Mouse (Mus musculus): ENCODE results near the gene Eln. TPM values are rescaled to one million over a fixed set of nuclear protein-coding genes. Genes with fewer than 3 reads are reported as not detected.

The Eln gene
- polyA plus RNA-seq, 1 experiment from 2014 or later: 12.1 TPM

DNA sequence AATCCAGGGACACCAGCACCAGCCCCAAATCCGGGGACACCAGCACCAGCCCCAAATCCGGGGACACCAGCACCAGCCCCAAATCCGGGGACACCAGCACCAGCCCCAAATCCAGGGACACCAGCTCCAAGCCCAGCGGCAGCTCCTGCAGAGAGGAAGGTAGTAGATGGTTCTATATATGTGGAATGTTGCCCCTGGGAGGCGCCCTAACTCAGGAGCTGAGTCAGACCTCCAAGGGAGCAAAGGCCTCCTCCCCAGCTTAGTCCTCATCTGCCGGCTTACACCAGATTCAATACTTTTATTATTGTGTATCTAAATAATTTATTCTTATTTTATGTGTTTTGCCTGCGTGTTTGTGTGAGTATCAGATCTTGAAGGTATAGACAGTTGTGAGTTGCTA, 36.0 kb downstream of the Eln start:
- Histone ChIP-seq H3K27me3 (ENCODE audit: control insufficient read depth, insufficient read depth, low read depth, low read length) (no peaks in the 10 kb centered on the region; the same call in 1 of the 2 replicates), H3K27ac (ENCODE audit: low read length) (no peak overlapping the region), H3K4me3 (ENCODE audit: low read depth, low read length) (no peak overlapping the region), H3K4me2 (ENCODE audit: low read length) (no peak overlapping the region), H3K4me1 (ENCODE audit: control insufficient read depth, insufficient read depth, low read length) (no peaks in the 10 kb centered on the region), H3K9me3 (replicated peaks; ENCODE audit: control insufficient read depth, low read length, poor library complexity, severe bottlenecking) (no peaks in the 10 kb centered on the region), H3K36me3 (ENCODE audit: control insufficient read depth, insufficient read depth, low read length) (no peaks in the 10 kb centered on the region), H3K9ac (ENCODE audit: low read depth, low read length) (no peak overlapping the region)
- WGBS: 71% methylated on average over 7 of the region's 7 CpGs
- no peak for ATAC-seq

DNA sequence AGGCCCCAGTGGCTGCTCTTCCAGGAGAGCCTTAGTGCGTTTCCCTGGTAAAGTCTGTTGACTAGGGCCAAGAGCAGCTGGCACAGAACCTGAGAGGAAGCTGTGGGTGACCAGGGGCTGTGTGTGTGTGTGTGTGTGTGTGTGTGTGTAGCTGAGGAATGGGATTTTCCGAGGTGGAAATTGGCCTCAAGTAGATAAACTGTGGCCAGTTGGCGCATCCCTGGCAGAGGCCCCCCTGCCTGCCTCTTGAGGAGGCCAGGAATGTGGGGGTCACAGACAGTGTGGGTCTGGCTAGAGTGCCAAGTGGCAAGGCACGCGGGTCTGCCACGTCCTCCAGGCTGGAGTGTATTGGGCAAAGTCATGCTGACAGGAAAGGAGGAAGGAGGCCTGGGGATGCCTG, 37.8 kb downstream of the Eln start:
- H3K9ac ChIP-seq (ENCODE audit: low read depth, low read length): no peak overlapping the region
- 65% methylated on average over 6 of the region's 6 CpGs for WGBS
- no peak for ATAC-seq
- H3K9me3 ChIP-seq (replicated peaks; ENCODE audit: control insufficient read depth, low read length, poor library complexity, severe bottlenecking): no peaks in the 10 kb centered on the region
- H3K27me3 ChIP-seq (ENCODE audit: control insufficient read depth, insufficient read depth, low read depth, low read length): no peaks in the 10 kb centered on the region; the same call in 1 of the 2 replicates
- H3K4me2 ChIP-seq (ENCODE audit: low read length): no peak overlapping the region
- H3K4me1 ChIP-seq (ENCODE audit: control insufficient read depth, insufficient read depth, low read length): no peaks in the 10 kb centered on the region
- no peak overlapping the region for H3K27ac ChIP-seq (ENCODE audit: low read length)
- no peaks in the 10 kb centered on the region for H3K36me3 ChIP-seq (ENCODE audit: control insufficient read depth, insufficient read depth, low read length)
- no peak overlapping the region for H3K4me3 ChIP-seq (ENCODE audit: low read depth, low read length)

- ATAC-seq: peak; percentile 36; the same call in 1 of the 2 replicates
- no peak overlapping the region for H3K9ac ChIP-seq (ENCODE audit: low read depth, low read length)
Observed at GRCm38 (mm10) chr5:134704157-134704556, 43.0 kb downstream of the Eln start.

DNA sequence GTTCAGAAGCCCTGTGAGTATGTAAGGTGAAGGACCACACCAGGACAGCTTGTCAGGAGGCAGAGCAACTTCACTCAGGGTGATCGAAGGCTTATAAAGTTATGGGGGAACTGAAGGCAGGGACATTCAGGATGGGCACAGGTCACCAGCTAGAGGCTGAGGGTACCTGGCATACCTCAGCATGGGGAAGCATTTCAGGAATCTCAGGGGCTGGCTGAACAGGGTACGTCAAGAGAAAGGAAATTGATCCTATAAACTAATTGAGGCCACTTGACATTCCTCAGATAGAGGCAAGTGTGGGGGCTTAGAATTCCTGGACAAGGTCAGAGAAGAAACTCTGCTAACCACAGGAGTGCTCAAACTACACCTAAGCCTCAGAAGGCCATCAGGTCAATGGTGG, 51.6 kb downstream of the Eln start:
- Histone ChIP-seq H3K27me3 (ENCODE audit: control insufficient read depth, insufficient read depth, low read depth, low read length) (no peaks in the 10 kb centered on the region), H3K36me3 (ENCODE audit: control insufficient read depth, insufficient read depth, low read length) (no peaks in the 10 kb centered on the region), H3K4me3 (ENCODE audit: low read depth, low read length) (no peak overlapping the region), H3K27ac (ENCODE audit: low read length) (no peak overlapping the region), H3K9me3 (replicated peaks; ENCODE audit: control insufficient read depth, low read length, poor library complexity, severe bottlenecking) (no peaks in the 10 kb centered on the region), H3K4me1 (ENCODE audit: control insufficient read depth, insufficient read depth, low read length) (no peaks in the 10 kb centered on the region), H3K9ac (ENCODE audit: low read depth, low read length) (no peak overlapping the region), H3K4me2 (ENCODE audit: low read length) (no peak overlapping the region)
- no peak for ATAC-seq
- 93% methylated on average over 2 of the region's 2 CpGs for whole genome bisulfite sequencing

More at GRCm38 (mm10) chr5:134704157-134704556, 43.0 kb downstream of the Eln start:
- no peaks in the 10 kb centered on the region for H3K36me3 ChIP-seq (ENCODE audit: control insufficient read depth, insufficient read depth, low read length)
- H3K4me2 ChIP-seq (ENCODE audit: low read length): no peak overlapping the region
- no peak overlapping the region for H3K4me3 ChIP-seq (ENCODE audit: low read depth, low read length)
- H3K27ac ChIP-seq (ENCODE audit: low read length): no peak overlapping the region
- H3K27me3 ChIP-seq (ENCODE audit: control insufficient read depth, insufficient read depth, low read depth, low read length): no peaks in the 10 kb centered on the region; the same call in 1 of the 2 replicates
- no peaks in the 10 kb centered on the region for H3K4me1 ChIP-seq (ENCODE audit: control insufficient read depth, insufficient read depth, low read length)
- no peaks in the 10 kb centered on the region for H3K9me3 ChIP-seq (replicated peaks; ENCODE audit: control insufficient read depth, low read length, poor library complexity, severe bottlenecking)

- WGBS: 10% methylated on average over 2 of the region's 2 CpGs
- Histone ChIP-seq H3K4me3 (ENCODE audit: low read depth, low read length) (no peak overlapping the region), H3K27ac (ENCODE audit: low read length) (no peak overlapping the region), H3K4me1 (ENCODE audit: control insufficient read depth, insufficient read depth, low read length) (no peaks in the 10 kb centered on the region), H3K9me3 (replicated peaks; ENCODE audit: control insufficient read depth, low read length, poor library complexity, severe bottlenecking) (no peaks in the 10 kb centered on the region), H3K9ac (ENCODE audit: low read depth, low read length) (no peak overlapping the region), H3K4me2 (ENCODE audit: low read length) (no peak overlapping the region), H3K27me3 (ENCODE audit: control insufficient read depth, insufficient read depth, low read depth, low read length) (no peaks in the 10 kb centered on the region), H3K36me3 (ENCODE audit: control insufficient read depth, insufficient read depth, low read length) (no peaks in the 10 kb centered on the region)
- ATAC-seq: no peak
Observed at GRCm38 (mm10) chr5:134695082-134695481, 52.0 kb downstream of the Eln start.

DNA sequence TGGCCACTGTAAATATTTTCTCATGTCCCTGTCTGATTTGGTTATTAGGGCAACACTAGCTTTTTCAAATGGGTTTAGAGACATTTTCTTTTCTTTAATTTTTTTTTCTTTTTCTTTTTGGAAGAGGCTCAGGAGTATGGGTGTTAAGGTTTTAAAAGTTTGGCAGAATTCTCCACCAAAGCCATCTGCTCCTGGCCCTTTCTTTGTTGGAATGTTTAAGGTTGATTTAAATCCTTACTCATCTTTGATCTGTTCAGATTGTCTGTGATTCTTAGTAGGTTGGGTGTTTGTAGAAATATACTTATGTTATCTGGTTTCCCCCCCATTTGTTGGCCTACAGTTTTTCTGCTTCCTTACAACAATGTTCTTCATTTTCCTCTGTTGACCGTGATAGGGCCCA, 54.4 kb downstream of the Eln start:
- 100% methylated on average over 1 of the region's 1 CpGs for WGBS
- H3K36me3 ChIP-seq (ENCODE audit: control insufficient read depth, insufficient read depth, low read length): no peaks in the 10 kb centered on the region
- peaks cover 3% of the 10 kb centered on the region; the same call in 1 of the 2 replicates for H3K4me1 ChIP-seq (ENCODE audit: control insufficient read depth, insufficient read depth, low read length)
- no peak for ATAC-seq
- no peaks in the 10 kb centered on the region for H3K27me3 ChIP-seq (ENCODE audit: control insufficient read depth, insufficient read depth, low read depth, low read length)
- no peak overlapping the region for H3K4me3 ChIP-seq (ENCODE audit: low read depth, low read length)
- H3K4me2 ChIP-seq (ENCODE audit: low read length): no peak overlapping the region
- no peak overlapping the region for H3K27ac ChIP-seq (ENCODE audit: low read length)
- H3K9me3 ChIP-seq (replicated peaks; ENCODE audit: control insufficient read depth, low read length, poor library complexity, severe bottlenecking): no peaks in the 10 kb centered on the region
- H3K9ac ChIP-seq (ENCODE audit: low read depth, low read length): no peak overlapping the region

GRCm38 (mm10) chr5:134688718-134689284, 58.3 kb downstream of the Eln start:
- H3K4me2 ChIP-seq (ENCODE audit: low read length): peak overlapping the region; percentile 61
- 0% methylated on average over 38 of the region's 38 CpGs for WGBS
- ATAC-seq: peak; percentile 97

DNA sequence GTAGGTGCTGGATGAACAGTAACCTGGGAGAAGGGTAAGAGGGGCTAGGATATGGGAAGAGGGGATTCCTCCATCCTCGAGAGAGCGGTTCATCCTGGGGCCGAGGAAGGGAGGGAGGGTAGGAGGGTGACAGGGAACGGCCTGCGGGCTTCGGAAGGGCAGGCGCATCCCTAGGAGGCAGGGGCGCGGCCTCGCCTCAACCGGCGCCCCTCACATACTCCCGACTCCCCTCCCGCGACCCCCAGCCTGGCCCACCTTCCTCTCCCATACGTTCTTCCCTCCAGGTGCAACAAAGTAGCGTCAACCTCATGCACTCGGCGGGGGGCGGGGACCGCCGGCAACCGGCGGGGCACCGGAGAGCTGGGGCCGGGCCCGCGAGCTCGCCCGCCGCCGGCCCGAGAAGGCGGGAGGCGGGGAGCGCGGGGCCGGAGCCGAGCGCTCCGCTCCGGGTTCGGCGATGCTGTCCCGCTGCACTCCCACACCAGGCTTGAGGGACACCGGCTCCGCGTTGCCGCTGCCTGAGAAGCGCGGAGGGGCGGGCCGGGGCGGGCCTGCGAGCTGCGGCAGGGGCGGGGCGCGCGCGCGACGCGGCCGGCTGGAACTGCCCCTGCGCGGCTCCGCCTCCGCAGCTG, 58.9 kb downstream of the Eln start, which contains the start of gene Limk1:
Gene Limk1 (minus strand): TSS at position 513 of the 632 bp plus-strand sequence.
- Histone ChIP-seq H3K9ac (ENCODE audit: low read depth, low read length) (peak within 1 kb of the TSS; percentile 93), H3K4me3 (ENCODE audit: low read depth, low read length) (peak within 1 kb of the TSS; percentile 92), H3K27ac (ENCODE audit: low read length) (peak within 1 kb of the TSS; percentile 85), H3K4me2 (ENCODE audit: low read length) (peak within 1 kb of the TSS; percentile 87), H3K4me1 (ENCODE audit: control insufficient read depth, insufficient read depth, low read length) (peaks cover 15% of the 10 kb centered on the region), H3K9me3 (replicated peaks; ENCODE audit: control insufficient read depth, low read length, poor library complexity, severe bottlenecking) (no peaks in the 10 kb centered on the region), H3K27me3 (ENCODE audit: control insufficient read depth, insufficient read depth, low read depth, low read length) (no peaks in the 10 kb centered on the region), H3K36me3 (ENCODE audit: control insufficient read depth, insufficient read depth, low read length) (peaks cover 14% of the 10 kb centered on the region)
- ATAC-seq: peak; percentile 40
- WGBS: 2% methylated on average over 30 of the region's 69 CpGs

More at GRCm38 (mm10) chr5:134688718-134689284, 58.3 kb downstream of the Eln start:
- Histone ChIP-seq H3K9ac (ENCODE audit: low read depth, low read length) (peak overlapping the region; percentile 93), H3K36me3 (ENCODE audit: control insufficient read depth, insufficient read depth, low read length) (peaks cover 11% of the 10 kb centered on the region), H3K27me3 (ENCODE audit: control insufficient read depth, insufficient read depth, low read depth, low read length) (no peaks in the 10 kb centered on the region), H3K4me1 (ENCODE audit: control insufficient read depth, insufficient read depth, low read length) (peaks cover 15% of the 10 kb centered on the region), H3K4me3 (ENCODE audit: low read depth, low read length) (peak overlapping the region; percentile 92), H3K9me3 (replicated peaks; ENCODE audit: control insufficient read depth, low read length, poor library complexity, severe bottlenecking) (no peaks in the 10 kb centered on the region), H3K27ac (ENCODE audit: low read length) (peak overlapping the region; percentile 85)

GRCm38 (mm10) chr5:134687187-134687586, 59.9 kb downstream of the Eln start:
- peaks cover 14% of the 10 kb centered on the region for H3K36me3 ChIP-seq (ENCODE audit: control insufficient read depth, insufficient read depth, low read length)
- H3K4me3 ChIP-seq (ENCODE audit: low read depth, low read length): peak overlapping the region; percentile 92
- 81% methylated on average over 1 of the region's 1 CpGs for WGBS
- H3K27me3 ChIP-seq (ENCODE audit: control insufficient read depth, insufficient read depth, low read depth, low read length): no peaks in the 10 kb centered on the region
- no peak overlapping the region for H3K27ac ChIP-seq (ENCODE audit: low read length)
- ATAC-seq: no peak
- peak overlapping the region; percentile 87 for H3K4me2 ChIP-seq (ENCODE audit: low read length)
- H3K4me1 ChIP-seq (ENCODE audit: control insufficient read depth, insufficient read depth, low read length): peaks cover 15% of the 10 kb centered on the region
- H3K9me3 ChIP-seq (replicated peaks; ENCODE audit: control insufficient read depth, low read length, poor library complexity, severe bottlenecking): no peaks in the 10 kb centered on the region
- peak overlapping the region; percentile 93 for H3K9ac ChIP-seq (ENCODE audit: low read depth, low read length)
